Mouse (Mus musculus) kidney, adult 18-20 months (tissue): ENCODE measurements at regions not wholly inside any gene's neighbourhood (a gene's known extent, or its start where the extent isn't known, plus 50 kb on each side); places are given as distances from the start of the nearest gene placed in this dataset.
"Not testable (repeated sequence)": the region's sequence is repeated elsewhere in the genome, so short reads cannot be mapped to it uniquely, and the experiment has no call there.

ENCODE experiments used
- DNase-seq: peaks from one replicate; pipeline ENCODE4 v3.0.0; 2021

- DNase-seq: no peak
These were observed 126.5 kb upstream of the Max start for GRCm38 (mm10) chr12:77088452-77088851.

GRCm38 (mm10) chr12:77086931-77087330 lies 124.9 kb upstream of the Max start:
- DNase-seq: not testable (repeated sequence)

GRCm38 (mm10) chr12:77085894-77086293 lies 123.9 kb upstream of the Max start:
- DNase-seq: no peak

- DNase-seq: no peak
These were observed 123.2 kb upstream of the Max start for GRCm38 (mm10) chr12:77085244-77085643.

- no peak for DNase-seq
These were observed 122.7 kb upstream of the Max start for GRCm38 (mm10) chr12:77084744-77085143.

GRCm38 (mm10) chr12:77084343-77084742 lies 122.3 kb upstream of the Max start:
- DNase-seq: no peak

GRCm38 (mm10) chr12:77083760-77084159 lies 121.8 kb upstream of the Max start:
- DNase-seq: no peak

- DNase-seq: no peak
These were observed 119.8 kb upstream of the Max start for GRCm38 (mm10) chr12:77081774-77082173.

- DNase-seq: no peak
These were observed 117.5 kb upstream of the Max start for GRCm38 (mm10) chr12:77079481-77079880.

GRCm38 (mm10) chr12:77076678-77077077 lies 114.7 kb upstream of the Max start:
- no peak for DNase-seq

GRCm38 (mm10) chr12:77074602-77075001 lies 112.6 kb upstream of the Max start:
- no peak for DNase-seq

GRCm38 (mm10) chr12:77071700-77072099 lies 109.7 kb upstream of the Max start:
- DNase-seq: no peak

- DNase-seq: no peak
These were observed 105.9 kb upstream of the Max start for GRCm38 (mm10) chr12:77067938-77068337.

GRCm38 (mm10) chr12:77067115-77067514 lies 105.1 kb upstream of the Max start:
- DNase-seq: no peak

- no peak for DNase-seq
These were observed 103.9 kb upstream of the Max start for GRCm38 (mm10) chr12:77065645-77066512.

- no peak for DNase-seq
These were observed 102.0 kb upstream of the Max start for GRCm38 (mm10) chr12:77064048-77064447.

- DNase-seq: no peak
These were observed 99.5 kb upstream of the Max start for GRCm38 (mm10) chr12:77061562-77061847.

GRCm38 (mm10) chr12:77060766-77061561 lies 99.0 kb upstream of the Max start:
- DNase-seq: peak; percentile 38

- DNase-seq: peak; percentile 65
These were observed 98.2 kb upstream of the Max start for GRCm38 (mm10) chr12:77060060-77060695.

- DNase-seq: no peak
These were observed 97.7 kb upstream of the Max start for GRCm38 (mm10) chr12:77059679-77060059.

GRCm38 (mm10) chr12:77058596-77059190 lies 96.7 kb upstream of the Max start:
- no peak for DNase-seq

- DNase-seq: no peak
These were observed 94.9 kb upstream of the Max start for GRCm38 (mm10) chr12:77056748-77057370.

GRCm38 (mm10) chr12:77054700-77055099 lies 92.7 kb upstream of the Max start:
- no peak for DNase-seq
